ENCODE assay signal across 8 mouse cellular contexts in genomic region chr3:89772588-89772967, GRCm38 (mm10). TPM values are rescaled to one million over a fixed set of nuclear protein-coding genes. Genes with fewer than 3 reads are reported as not detected.
DNase-seq lines count a peak whose midpoint lies in the region; ATAC-seq lines count a peak whose summit lies in the region.

No protein-coding gene starts in this region.

- no peaks in the 10 kb centered on the region for H3K9me3 ChIP-seq in embryonic facial prominence, embryonic 10.5 days
- no peaks in the 10 kb centered on the region for H3K9me3 ChIP-seq in intestine, embryonic 16.5 days (ENCODE audit: control insufficient read depth, low read length)
- H3K9me3 ChIP-seq in midbrain, embryonic 10.5 days (replicated peaks): no peaks in the 10 kb centered on the region

- peak; percentile 73 for ATAC-seq in intestine, embryonic 16.5 days

- peak overlapping the region; percentile 100 for H3K9ac ChIP-seq in intestine, embryonic 16.5 days (ENCODE audit: low read depth, low read length)

- intact Hi-C loops in left cerebral cortex, postnatal 36 days (cut with DNase I): loop anchor here (2.0 to 10.0 kb wide), 6 partner anchors 40 to 458 kb away; partner anchors contain the start of genes 4933434E20Rik, Adar and Ubap2l

- peaks cover 30% of the 10 kb centered on the region for H3K36me3 ChIP-seq in embryonic facial prominence, embryonic 10.5 days (replicated peaks)
- peaks cover 7% of the 10 kb centered on the region; the same call in 1 of the 2 replicates for H3K36me3 ChIP-seq in intestine, embryonic 16.5 days (ENCODE audit: control insufficient read depth, insufficient read depth, low read length)
- peaks cover 26% of the 10 kb centered on the region for H3K36me3 ChIP-seq in midbrain, embryonic 10.5 days

- peak; percentile 85 for DNase-seq in adrenal gland, postnatal 10 days
- peak; percentile 88 for DNase-seq in embryonic facial prominence, embryonic 10.5 days (ENCODE audit: low spot score)
- peak; percentile 45 for DNase-seq in gonadal fat pad, adult 2 months (ENCODE audit: low read depth)
- peak; percentile 81 to 83 for DNase-seq in left cerebral cortex, postnatal 36 days (ENCODE audit: low spot score in 2 of 2)
- peak; percentile 87 for DNase-seq in midbrain, embryonic 10.5 days (ENCODE audit: low spot score)
- DNase-seq in right cerebral cortex, postnatal 36 days (ENCODE audit: low spot score in 2 of 2): peak; percentile 67 to 69
- DNase-seq in yolk sac, embryonic 10.5 days (ENCODE audit: low spot score): peak; percentile 80

- WGBS in embryonic facial prominence, embryonic 10.5 days: 3% methylated on average over 17 of the region's 17 CpGs
- under 1% methylated on average over 17 of the region's 17 CpGs for WGBS in intestine, embryonic 16.5 days
- WGBS in midbrain, embryonic 10.5 days: 2% methylated on average over 17 of the region's 17 CpGs

- no peaks in the 10 kb centered on the region for H3K27me3 ChIP-seq in embryonic facial prominence, embryonic 10.5 days (replicated peaks; ENCODE audit: low read depth, poor library complexity, severe bottlenecking)
- H3K27me3 ChIP-seq in intestine, embryonic 16.5 days (replicated peaks; ENCODE audit: control insufficient read depth, insufficient read depth, low read length): no peaks in the 10 kb centered on the region
- H3K27me3 ChIP-seq in midbrain, embryonic 10.5 days (ENCODE audit: low read depth, poor library complexity, severe bottlenecking): no peaks in the 10 kb centered on the region

- peak overlapping the region; percentile 99 for H3K4me3 ChIP-seq in embryonic facial prominence, embryonic 10.5 days
- peak overlapping the region; percentile 93 for H3K4me3 ChIP-seq in intestine, embryonic 16.5 days (ENCODE audit: low read length)
- H3K4me3 ChIP-seq in midbrain, embryonic 10.5 days: peak overlapping the region; percentile 99

- peak overlapping the region; percentile 99 for H3K27ac ChIP-seq in embryonic facial prominence, embryonic 10.5 days (replicated peaks)
- H3K27ac ChIP-seq in intestine, embryonic 16.5 days (ENCODE audit: low read length): peak overlapping the region; percentile 97
- peak overlapping the region; percentile 98 for H3K27ac ChIP-seq in midbrain, embryonic 10.5 days (replicated peaks)

- peak overlapping the region; percentile 93 for H3K4me2 ChIP-seq in intestine, embryonic 16.5 days (ENCODE audit: low read depth, low read length)

- H3K4me1 ChIP-seq in embryonic facial prominence, embryonic 10.5 days: peaks cover 36% of the 10 kb centered on the region
- H3K4me1 ChIP-seq in intestine, embryonic 16.5 days (ENCODE audit: control insufficient read depth, insufficient read depth, low read length): peaks cover 26% of the 10 kb centered on the region
- peaks cover 49% of the 10 kb centered on the region for H3K4me1 ChIP-seq in midbrain, embryonic 10.5 days

RNA-seq across cellular contexts. Expression of gene Ube2q1, which starts 0.8 kb away (rescaled TPM):
- total RNA-seq in adrenal gland, postnatal 10 days (2021): 10 to 100 TPM; 52.4 to 55.4 TPM
- polyA plus RNA-seq in embryonic facial prominence, embryonic 10.5 days (2016; fragmentation: Nextera tagmentation; extraction: Ambion mirVana): 12.7 and 13.2 TPM in 2 replicates
- polyA plus RNA-seq in gonadal fat pad, adult 2 months (2012; rRNA removed): 23.4 TPM in 2 replicates
- 8.2 and 11.5 TPM in 2 replicates for polyA plus RNA-seq in intestine, embryonic 16.5 days (2015; fragmentation: Nextera tagmentation; extraction: Ambion mirVana)
- 10 to 100 TPM; 83.9 to 91.6 TPM for total RNA-seq in left cerebral cortex, postnatal 36 days (2021)
- polyA plus RNA-seq in midbrain, embryonic 10.5 days (2016; fragmentation: Nextera tagmentation; extraction: Ambion mirVana): 12.5 and 12.9 TPM in 2 replicates

RNA-seq across cellular contexts. Expression of gene Chrnb2, which starts 8.1 kb away (rescaled TPM):
- 1 to 10 TPM; 3.5 to 5.0 TPM for total RNA-seq in adrenal gland, postnatal 10 days (2021)
- polyA plus RNA-seq in embryonic facial prominence, embryonic 10.5 days (2016; fragmentation: Nextera tagmentation; extraction: Ambion mirVana): 3.7 and 4.8 TPM in 2 replicates
- 1.2 and 1.4 TPM in 2 replicates for polyA plus RNA-seq in gonadal fat pad, adult 2 months (2012; rRNA removed)
- 1.5 and 1.7 TPM in 2 replicates for polyA plus RNA-seq in intestine, embryonic 16.5 days (2015; fragmentation: Nextera tagmentation; extraction: Ambion mirVana)
- 10 to 100 TPM; 27.5 to 29.1 TPM for total RNA-seq in left cerebral cortex, postnatal 36 days (2021)
- polyA plus RNA-seq in midbrain, embryonic 10.5 days (2016; fragmentation: Nextera tagmentation; extraction: Ambion mirVana): 5.9 and 11.3 TPM in 2 replicates

RNA-seq across cellular contexts. Expression of gene Adar, which starts 57.8 kb away (rescaled TPM):
- 10 to 100 TPM; 19.5 to 25.3 TPM for total RNA-seq in adrenal gland, postnatal 10 days (2021)
- 16.4 and 17.5 TPM in 2 replicates for polyA plus RNA-seq in embryonic facial prominence, embryonic 10.5 days (2016; fragmentation: Nextera tagmentation; extraction: Ambion mirVana)
- 26.3 and 28.9 TPM in 2 replicates for polyA plus RNA-seq in gonadal fat pad, adult 2 months (2012; rRNA removed)
- 8.6 and 10.2 TPM in 2 replicates for polyA plus RNA-seq in intestine, embryonic 16.5 days (2015; fragmentation: Nextera tagmentation; extraction: Ambion mirVana)
- 100 to 1,000 TPM; 123 to 156 TPM for total RNA-seq in left cerebral cortex, postnatal 36 days (2021)
- polyA plus RNA-seq in midbrain, embryonic 10.5 days (2016; fragmentation: Nextera tagmentation; extraction: Ambion mirVana): 13.6 and 16.4 TPM in 2 replicates

RNA-seq across cellular contexts. Expression of gene She, which starts 58.6 kb away (rescaled TPM):
- 10 to 100 TPM; 14.9 to 17.5 TPM for total RNA-seq in adrenal gland, postnatal 10 days (2021)
- polyA plus RNA-seq in embryonic facial prominence, embryonic 10.5 days (2016; fragmentation: Nextera tagmentation; extraction: Ambion mirVana): 2.5 and 2.7 TPM in 2 replicates
- 3.4 and 3.5 TPM in 2 replicates for polyA plus RNA-seq in gonadal fat pad, adult 2 months (2012; rRNA removed)
- 2.3 and 2.6 TPM in 2 replicates for polyA plus RNA-seq in intestine, embryonic 16.5 days (2015; fragmentation: Nextera tagmentation; extraction: Ambion mirVana)
- 1 to 10 TPM; 2.9 to 4.0 TPM for total RNA-seq in left cerebral cortex, postnatal 36 days (2021)
- 2.0 and 2.1 TPM in 2 replicates for polyA plus RNA-seq in midbrain, embryonic 10.5 days (2016; fragmentation: Nextera tagmentation; extraction: Ambion mirVana)

Comparison
In these comparisons a context has a peak if more than half of its experiments do, and no peak if none do; other contexts are left out.
1. Peak in every context shown above with its lines: DNase-seq, ATAC-seq, H3K4me3 ChIP-seq and H3K27ac ChIP-seq.